Mouse (Mus musculus) granulocyte monocyte progenitor cell, adult 5-6 weeks (primary cell): ENCODE results near the gene Hdac7. TPM values are rescaled to one million over a fixed set of nuclear protein-coding genes. Genes with fewer than 3 reads are reported as not detected.
A peak's percentile ranks its signal among the peaks of the same experiment; 100 is the strongest.

Source experiments
- ATAC-seq: replicated peaks from 2 replicates; pipeline ENCODE4 v1.8.0; 2016; ENCODE audit warnings: mild to moderate bottlenecking, moderate TSS enrichment, inconsistent platforms; ENCODE audit not compliant: poor library complexity, severe bottlenecking
- total RNA-seq, 2 experiments: library from RNA; stranded (forward) in 1 of 2; stranded (reverse) in 1 of 2; fragments of 200-712, 200-1000 nt in 1 of 2; fragments of >200 nt in 1 of 2; fragmentation: Nextera tagmentation in 1 of 2; gene quantifications; 2 replicates each; pipeline ENCODE4 v1.2.3; 2014 to 2017

Hdac7 gene
- total RNA-seq, 2 experiments from 2014 or later: 6.1 to 52.1 TPM

GRCm38 (mm10) chr15:97795559-97796235 is 48.6 kb downstream of the Hdac7 start:
- ATAC-seq: no peak

GRCm38 (mm10) chr15:97794268-97794667 is 50.0 kb downstream of the Hdac7 start:
- no peak for ATAC-seq

GRCm38 (mm10) chr15:97793386-97794153 is 50.7 kb downstream of the Hdac7 start:
- ATAC-seq: no peak

- no peak for ATAC-seq
Observed at GRCm38 (mm10) chr15:97791126-97791700, 53.1 kb downstream of the Hdac7 start.

GRCm38 (mm10) chr15:97789761-97790505 is 54.4 kb downstream of the Hdac7 start:
- peak; percentile 21; the same call in 1 of the 2 replicates for ATAC-seq

GRCm38 (mm10) chr15:97788821-97789220 is 55.5 kb downstream of the Hdac7 start:
- no peak for ATAC-seq

- peak; percentile 16 for ATAC-seq
Observed at GRCm38 (mm10) chr15:97787799-97788667, 56.3 kb downstream of the Hdac7 start.

- ATAC-seq: peak; percentile 26
Observed at GRCm38 (mm10) chr15:97787148-97787798, 57.0 kb downstream of the Hdac7 start.

- ATAC-seq: peak; percentile 39
Observed at GRCm38 (mm10) chr15:97786412-97787112, 57.7 kb downstream of the Hdac7 start.

GRCm38 (mm10) chr15:97785731-97786411 is 58.4 kb downstream of the Hdac7 start:
- ATAC-seq: no peak

GRCm38 (mm10) chr15:97784561-97785161 is 59.6 kb downstream of the Hdac7 start:
- no peak for ATAC-seq

- ATAC-seq: peak; percentile 52
Observed at GRCm38 (mm10) chr15:97784092-97784559, 60.2 kb downstream of the Hdac7 start.

GRCm38 (mm10) chr15:97782749-97783105 is 61.6 kb downstream of the Hdac7 start:
- peak; percentile 41 for ATAC-seq

- no peak for ATAC-seq
Observed at GRCm38 (mm10) chr15:97781961-97782748, 62.1 kb downstream of the Hdac7 start.

- peak; percentile 44 for ATAC-seq
Observed at GRCm38 (mm10) chr15:97780611-97781031, 63.7 kb downstream of the Hdac7 start.

GRCm38 (mm10) chr15:97779576-97779975 is 64.7 kb downstream of the Hdac7 start:
- peak; percentile 20; the same call in 1 of the 2 replicates for ATAC-seq
